Mouse (Mus musculus) activated CD4-positive, CD25-positive, alpha-beta regulatory T cell, adult 4 months (primary cell): ENCODE results near the gene Psma2. TPM values are rescaled to one million over a fixed set of nuclear protein-coding genes. Genes with fewer than 3 reads are reported as not detected.

ENCODE experiments used
- ATAC-seq: one replicate; pipeline ENCODE4 v1.8.0; 2017
- polyA plus RNA-seq, 2 experiments: library from polyadenylated mRNA; unstranded; fragments of 100-300 nt; shearing (Covaris generic); gene quantifications; one replicate each; pipeline ENCODE4 v1.2.1; 2017

Gene Psma2
- polyA plus RNA-seq = 100 to 1,000 TPM; 199 to 204 TPM

DNA sequence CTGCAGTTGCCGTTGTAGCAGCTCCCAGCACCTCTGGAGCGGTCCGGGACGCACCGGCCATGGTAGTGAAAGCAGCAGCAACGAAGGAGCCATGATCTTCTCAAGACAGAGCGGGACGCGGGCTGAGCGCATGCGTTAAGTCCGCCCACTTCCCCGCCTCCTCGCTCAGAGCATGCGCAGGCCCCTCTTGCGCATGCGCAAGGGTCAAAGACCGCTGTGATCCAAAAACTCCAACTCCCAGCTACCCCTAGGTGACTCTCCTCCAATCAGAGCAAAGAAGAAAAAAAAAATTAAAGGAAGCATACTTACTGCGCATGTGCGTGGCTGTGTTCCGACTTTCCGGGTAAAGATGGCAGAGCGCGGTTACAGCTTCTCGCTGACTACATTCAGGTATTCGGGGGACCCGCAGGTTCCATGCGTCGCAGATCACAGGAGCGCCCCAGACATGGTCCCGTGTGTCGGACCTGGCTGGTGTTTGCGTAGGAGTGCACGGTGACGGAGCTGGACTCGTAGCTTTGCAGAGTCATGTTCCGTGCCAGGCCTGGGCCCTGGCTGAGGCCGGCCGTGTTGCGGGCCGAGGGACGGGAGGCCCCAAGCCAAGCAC is at the start of gene Psma2, which contains the start of gene Mrpl32:
Gene Psma2 (plus strand): TSS at position 315 of the 604 bp plus-strand sequence.
Gene Mrpl32 (minus strand): TSS at position 240 of the 604 bp plus-strand sequence.
- peak; percentile 87 for ATAC-seq

DNA sequence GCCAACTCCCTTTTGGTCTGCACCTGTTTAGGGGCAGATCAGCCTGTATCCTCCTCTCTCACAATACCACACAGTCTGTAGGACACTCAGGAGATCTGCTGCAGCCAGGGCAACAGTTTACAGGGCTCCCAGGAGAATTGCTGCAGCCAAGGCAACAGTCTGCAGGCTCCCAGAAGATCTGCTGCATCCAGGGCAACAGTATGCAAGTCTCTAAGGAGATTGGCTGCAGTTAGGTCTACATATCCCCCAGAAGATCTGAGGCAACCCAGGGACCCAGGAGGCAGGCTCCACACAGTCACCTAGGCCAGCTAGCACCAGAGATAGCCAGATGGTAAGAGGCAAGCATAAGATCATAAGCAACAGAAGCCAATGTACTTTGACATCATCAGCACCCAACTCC is 38.9 kb upstream of the Psma2 start:
- ATAC-seq = no peak

DNA sequence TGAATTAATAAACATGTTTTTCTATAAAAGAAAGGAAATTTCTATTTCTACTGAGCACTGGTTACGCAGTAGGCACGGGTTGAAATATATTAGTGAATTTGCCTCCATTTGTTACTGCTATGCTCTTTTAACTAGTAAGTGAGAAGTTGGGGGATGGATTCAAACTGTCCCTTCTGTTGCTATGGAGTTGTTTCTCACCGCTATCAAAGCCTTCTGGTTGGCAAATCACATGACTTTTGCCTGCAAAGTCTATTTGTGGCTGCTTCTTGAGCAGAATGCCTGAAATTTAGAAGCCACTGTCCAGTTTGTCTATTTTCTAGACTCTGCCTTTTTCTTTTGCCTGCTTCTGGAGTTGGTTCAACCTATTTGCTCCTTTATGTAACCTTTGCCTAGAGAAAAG is 32.6 kb upstream of the Psma2 start:
- ATAC-seq = no peak

DNA sequence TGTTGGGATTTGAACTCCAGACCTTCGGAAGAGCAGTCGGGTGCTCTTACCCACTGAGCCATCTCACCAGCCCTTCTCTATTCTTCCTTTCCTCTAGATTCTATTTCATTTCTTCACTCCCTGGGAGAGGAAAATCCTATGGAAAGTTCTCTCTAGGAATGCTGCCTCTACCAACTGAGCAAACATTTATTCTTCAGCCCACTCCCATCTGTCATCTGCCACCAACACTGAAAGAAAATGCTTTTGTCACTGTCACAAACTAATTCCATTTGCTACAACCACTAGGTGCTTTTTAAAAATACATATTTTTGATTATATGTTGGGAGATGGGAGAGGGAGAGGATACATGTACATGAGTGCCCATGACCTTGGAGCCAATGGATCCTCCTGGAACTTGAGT is 10.3 kb upstream of the Psma2 start:
- ATAC-seq = no peak

DNA sequence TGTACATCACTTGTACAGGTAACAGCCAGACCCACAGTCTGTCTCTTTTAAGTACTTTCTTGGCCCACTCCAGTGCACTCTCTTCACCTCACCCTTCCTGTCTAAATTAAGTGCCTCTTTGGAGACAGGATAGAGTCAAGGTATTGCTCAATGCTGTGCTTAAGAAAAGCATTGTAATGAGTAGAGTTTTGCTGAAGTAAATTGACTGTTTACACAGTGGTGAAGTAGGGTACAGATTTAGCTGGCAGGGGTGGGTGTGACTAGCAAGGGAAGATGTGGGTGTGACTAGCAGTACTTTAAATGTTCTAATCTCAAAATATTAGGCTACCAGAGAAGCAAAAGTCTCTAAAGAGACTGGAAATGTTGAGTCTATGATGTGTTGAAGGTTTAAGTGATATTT is 5.4 kb upstream of the Psma2 start:
- no peak for ATAC-seq

DNA sequence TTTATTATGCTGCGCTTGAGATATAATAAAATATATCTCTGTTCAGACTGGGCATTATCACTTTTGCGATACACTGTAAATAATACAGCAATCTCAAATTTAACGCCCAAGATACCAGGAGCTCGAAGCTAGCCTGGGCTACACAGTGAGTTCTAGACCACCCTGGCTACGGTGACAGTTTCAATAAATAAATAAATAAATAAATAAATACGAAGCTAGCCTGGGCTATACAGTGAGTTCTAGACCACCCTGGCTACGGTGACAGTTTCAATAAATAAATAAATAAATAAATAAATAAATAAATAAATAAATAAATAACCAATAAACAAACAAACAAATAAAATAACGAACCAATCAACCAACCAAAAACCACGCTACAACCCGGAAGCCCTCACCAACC is 577 bp upstream of the Psma2 start:
- ATAC-seq = no peak

DNA sequence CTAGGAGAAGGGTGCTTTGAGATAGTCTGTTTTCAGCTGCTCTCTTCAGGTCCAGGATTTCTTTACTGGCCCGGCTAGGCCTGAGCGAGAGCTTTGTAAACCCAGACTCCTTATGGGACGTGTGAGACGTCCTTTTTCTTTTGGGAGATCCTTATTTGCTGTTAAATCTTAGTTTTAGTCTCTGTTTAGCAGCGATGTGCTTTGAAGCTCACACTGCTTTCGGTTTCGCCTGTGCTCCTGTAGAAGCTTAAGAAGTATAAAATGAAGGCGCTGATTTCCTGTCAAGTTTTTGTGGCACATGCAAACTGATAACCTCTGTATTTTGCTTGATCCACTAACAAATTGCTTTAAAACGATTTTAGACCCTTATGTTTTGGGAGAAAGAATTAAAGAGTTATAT is 513 bp downstream of the Psma2 start:
- ATAC-seq = peak; percentile 57

DNA sequence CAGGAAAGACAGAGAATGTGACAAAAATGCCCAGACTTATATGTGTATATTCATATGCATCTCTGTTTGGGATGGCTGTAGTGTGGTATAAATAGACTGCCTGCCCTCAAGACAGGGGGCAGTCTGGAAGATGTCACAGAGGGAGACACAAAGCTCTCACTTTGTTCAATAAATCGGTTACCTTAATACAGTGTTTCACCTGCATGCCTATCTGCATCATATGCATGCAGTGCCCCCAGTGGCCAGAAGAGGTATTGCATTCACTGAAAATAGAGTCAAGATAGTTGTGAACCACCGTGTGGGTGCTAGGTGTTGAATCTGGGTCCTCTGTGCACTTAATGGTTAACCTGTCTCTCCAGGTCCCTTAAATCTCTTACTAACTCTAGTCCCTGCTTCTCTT is 5.7 kb downstream of the Psma2 start:
- ATAC-seq = peak; percentile 90

DNA sequence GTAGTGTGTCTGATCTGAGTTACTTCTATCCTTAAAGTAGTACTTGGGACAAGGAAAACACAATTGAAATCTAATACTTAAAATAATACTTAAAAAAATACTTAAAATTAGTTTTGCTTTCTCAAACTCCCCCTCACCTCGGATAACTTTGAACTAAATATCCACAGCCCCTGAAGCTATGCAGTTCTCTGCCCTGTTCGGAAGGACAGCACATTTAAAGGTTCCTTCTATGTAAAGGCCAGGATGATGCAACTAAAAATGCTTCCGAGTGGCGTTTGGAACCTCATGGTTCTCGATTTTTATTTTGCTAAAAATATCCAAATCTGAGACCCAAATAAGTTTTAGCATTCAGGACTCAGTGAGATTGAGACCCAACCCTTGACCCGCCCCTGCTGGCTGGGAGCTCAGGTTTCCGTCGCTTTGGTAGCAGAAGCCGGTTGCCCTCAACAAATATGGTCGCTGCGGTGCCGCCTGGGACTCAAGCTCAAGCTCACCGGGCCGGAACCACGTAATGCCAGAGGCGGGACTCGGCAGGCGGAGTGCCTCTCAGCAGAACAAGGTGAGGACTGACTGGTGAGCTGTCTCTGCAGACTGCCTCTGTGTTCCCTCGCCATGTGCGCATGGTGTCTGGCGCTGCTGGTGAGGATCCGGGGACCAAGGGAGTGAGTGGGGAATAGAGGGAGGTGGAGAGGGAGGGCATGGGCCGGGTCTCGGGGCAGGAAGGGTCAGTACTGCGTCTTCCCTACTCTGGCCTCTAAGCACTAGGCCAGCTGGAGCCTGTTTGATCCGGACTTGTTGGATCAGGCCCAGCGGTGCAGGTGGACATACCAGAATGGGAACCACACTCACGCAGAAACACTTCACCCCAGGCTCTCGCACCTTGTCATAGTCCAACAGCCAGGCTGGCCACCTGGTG is 16.9 kb downstream of the Psma2 start, which contains the start of gene AW209491:
Gene AW209491 (plus strand): TSS at position 429 of the 916 bp plus-strand sequence.
- peak; percentile 100 for ATAC-seq

DNA sequence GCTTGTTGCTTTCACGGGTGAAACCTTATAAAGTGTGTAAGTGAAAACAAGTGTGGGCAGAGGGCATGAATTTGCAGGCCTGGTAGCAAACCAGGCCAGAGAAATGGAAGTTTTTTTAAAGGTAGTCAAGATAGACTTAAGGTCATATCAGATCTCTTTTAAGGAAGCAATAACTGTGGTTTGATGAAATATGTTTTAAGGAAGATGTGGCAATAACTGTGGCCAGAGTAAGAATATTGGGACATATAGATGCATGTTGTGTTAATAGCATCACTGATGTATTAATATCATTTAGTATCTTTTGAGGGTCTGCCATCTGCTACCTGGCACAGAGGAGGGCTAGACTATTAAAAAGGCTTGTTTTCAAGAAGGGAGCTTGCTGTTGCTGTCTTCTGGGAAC is 27.0 kb downstream of the Psma2 start:
- no peak for ATAC-seq

DNA sequence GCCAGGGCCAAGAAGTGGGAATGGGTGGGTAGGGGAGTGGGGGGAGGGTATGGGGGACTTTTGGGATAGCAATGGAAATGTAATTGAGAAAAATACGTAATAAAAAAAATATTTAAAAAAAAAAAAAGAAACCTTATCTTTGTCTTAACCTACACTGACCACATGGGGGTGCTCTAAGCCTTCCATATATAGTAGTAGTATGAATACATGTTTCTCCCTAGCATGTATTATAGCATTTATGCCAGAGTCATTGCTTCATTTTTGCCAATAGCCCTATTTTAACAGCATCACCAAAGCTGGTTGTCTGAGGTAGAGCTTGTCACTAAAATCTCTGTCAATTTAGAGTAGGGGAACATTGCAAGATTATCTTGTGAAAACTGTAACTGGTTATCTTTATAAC is 36.3 kb downstream of the Psma2 start:
- no peak for ATAC-seq

DNA sequence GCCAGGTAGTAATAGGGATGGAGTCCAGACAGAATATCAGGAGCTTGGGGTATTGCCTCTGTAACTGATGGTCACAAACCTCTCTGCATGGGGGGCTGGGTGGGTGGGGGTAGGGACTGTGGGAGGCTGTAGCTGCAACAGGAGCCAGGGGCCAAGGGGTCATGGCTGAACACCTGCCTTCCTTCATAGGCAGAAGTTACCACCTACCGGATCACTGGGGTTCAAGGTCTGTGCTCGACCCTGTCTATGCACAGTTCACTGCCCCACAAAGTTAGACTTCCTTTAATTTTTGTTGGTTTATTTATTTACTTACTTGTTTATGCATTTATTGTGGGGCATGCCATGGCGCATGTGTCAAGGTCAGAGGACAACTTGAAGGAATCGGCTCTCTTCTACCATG is 54.1 kb downstream of the Psma2 start:
- ATAC-seq = no peak

DNA sequence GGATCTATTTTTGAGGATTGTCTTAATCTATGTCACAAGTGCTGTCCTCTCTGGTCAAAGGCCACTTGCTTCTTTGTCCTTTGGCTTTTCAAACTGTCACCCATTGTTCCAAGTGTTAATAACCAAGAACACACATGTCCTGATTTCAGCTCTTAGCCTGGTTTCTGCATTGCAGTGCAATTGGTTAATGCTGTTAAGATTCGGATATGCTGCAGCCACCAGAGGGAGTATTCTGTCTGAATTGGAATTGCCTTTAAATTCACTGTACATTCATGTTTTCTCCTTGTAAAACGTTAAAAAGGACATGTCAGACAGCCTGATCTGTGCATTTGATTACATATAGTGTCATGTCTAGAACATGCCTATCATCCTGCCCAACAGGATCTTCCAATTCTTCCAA is 57.3 kb downstream of the Psma2 start:
- ATAC-seq = no peak

DNA sequence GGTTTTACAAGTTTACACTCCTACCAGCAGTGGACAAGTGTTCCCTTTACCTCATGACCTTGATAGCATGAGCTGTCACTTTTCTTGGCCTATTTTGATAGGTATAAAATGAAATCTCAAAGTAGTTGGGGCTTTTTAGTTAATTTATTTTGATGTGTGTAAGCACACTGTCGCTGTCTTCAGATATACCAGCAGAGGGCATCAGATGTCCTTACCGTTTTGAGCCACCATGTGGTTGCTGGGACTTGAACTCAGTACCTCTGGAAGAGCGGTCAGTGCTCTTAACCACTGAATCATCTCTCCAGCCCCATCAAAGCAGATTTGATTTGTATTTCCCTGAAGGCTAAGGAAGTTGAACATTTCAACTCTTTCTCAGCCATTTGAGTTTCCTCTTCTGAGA is 75.9 kb downstream of the Psma2 start:
- ATAC-seq = no peak

DNA sequence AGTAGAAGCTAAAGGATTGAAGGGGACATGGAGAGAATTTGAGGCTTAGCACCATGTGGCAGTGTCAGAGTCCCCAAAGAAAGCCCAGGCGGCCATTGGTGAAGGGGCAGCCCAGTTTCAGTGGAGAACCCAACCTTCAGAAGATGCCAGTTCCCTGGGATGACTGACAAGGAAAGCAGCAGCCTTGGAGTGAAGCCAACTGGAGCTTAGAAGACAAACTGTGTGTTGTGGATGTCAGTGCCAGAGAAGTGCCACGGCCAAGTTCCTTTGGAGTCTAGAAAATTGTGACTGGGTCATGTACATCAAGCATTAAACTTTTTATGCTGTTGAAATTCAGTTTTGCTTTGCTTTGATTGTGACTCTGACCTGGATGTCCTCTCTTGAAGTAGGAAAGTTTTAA is 103.8 kb downstream of the Psma2 start:
- ATAC-seq = no peak

DNA sequence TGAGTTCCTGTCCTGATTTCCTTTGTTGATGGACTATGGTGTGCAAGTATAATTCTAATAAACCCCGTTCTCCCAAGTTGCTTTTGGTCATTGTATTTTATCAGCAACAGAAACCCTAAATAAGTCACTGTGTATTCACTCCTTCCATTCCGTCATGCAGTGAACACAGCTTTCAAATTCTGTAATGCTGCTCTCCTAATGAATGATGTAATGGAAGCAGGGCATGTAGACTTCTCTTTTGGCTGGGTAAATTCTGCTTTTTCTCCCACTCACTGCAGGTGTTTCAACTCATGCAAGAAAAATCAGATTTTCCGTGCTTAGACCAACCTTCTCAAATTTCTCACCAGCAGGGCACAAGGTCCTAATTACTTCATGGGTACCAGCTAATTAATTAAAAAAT is 104.7 kb downstream of the Psma2 start:
- ATAC-seq = no peak

Other genes starting within 250 kb of the Psma2 start
- gene Hecw1, start 90.0 kb upstream of the Psma2 start, polyA plus RNA-seq = under 1 TPM in 1 of 2 experiments, not detected in 1; 0.26 TPM
- 100 to 1,000 TPM; 125 to 136 TPM for gene Mrpl32, start 75 bp upstream of the Psma2 start, polyA plus RNA-seq
- 10 to 100 TPM; 20.1 to 21.0 TPM for gene AW209491, start 16.9 kb downstream of the Psma2 start, polyA plus RNA-seq